Mouse (Mus musculus): ENCODE results near the gene Sult6b2.
A peak's percentile ranks its signal among the peaks of the same experiment; 100 is the strongest.

Sult6b2 gene

GRCm38 (mm10) chr6:142804402-142804801, at the start of gene Sult6b2:
Sult6b2 (minus strand) TSS chr6:142804502.
- no peak for DNase-seq (ENCODE audit: low spot score)

GRCm38 (mm10) chr6:142852419-142853377, 48.4 kb upstream of the Sult6b2 start:
- no peak for DNase-seq (ENCODE audit: low spot score)

GRCm38 (mm10) chr6:142850436-142850835, 46.1 kb upstream of the Sult6b2 start:
- no peak for DNase-seq (ENCODE audit: low spot score)

- DNase-seq (ENCODE audit: low spot score) = no peak
Observed at GRCm38 (mm10) chr6:142849326-142849725, 45.0 kb upstream of the Sult6b2 start.

- DNase-seq (ENCODE audit: low spot score) = no peak
Observed at GRCm38 (mm10) chr6:142847914-142848674, 43.8 kb upstream of the Sult6b2 start.

- DNase-seq (ENCODE audit: low spot score) = no peak
Observed at GRCm38 (mm10) chr6:142846855-142847254, 42.6 kb upstream of the Sult6b2 start.

GRCm38 (mm10) chr6:142845066-142845465, 40.8 kb upstream of the Sult6b2 start:
- no peak for DNase-seq (ENCODE audit: low spot score)

- DNase-seq (ENCODE audit: low spot score) = no peak
Observed at GRCm38 (mm10) chr6:142844061-142844460, 39.8 kb upstream of the Sult6b2 start.

- no peak for DNase-seq (ENCODE audit: low spot score)
Observed at GRCm38 (mm10) chr6:142838501-142838900, 34.2 kb upstream of the Sult6b2 start.

- no peak for DNase-seq (ENCODE audit: low spot score)
Observed at GRCm38 (mm10) chr6:142837326-142837725, 33.0 kb upstream of the Sult6b2 start.

- peak; percentile 58 for DNase-seq (ENCODE audit: low spot score)
Observed at GRCm38 (mm10) chr6:142835726-142836125, 31.4 kb upstream of the Sult6b2 start.

- DNase-seq (ENCODE audit: low spot score) = no peak
Observed at GRCm38 (mm10) chr6:142834911-142835310, 30.6 kb upstream of the Sult6b2 start.

- no peak for DNase-seq (ENCODE audit: low spot score)
Observed at GRCm38 (mm10) chr6:142831706-142832105, 27.4 kb upstream of the Sult6b2 start.

- peak; percentile 28 for DNase-seq (ENCODE audit: low spot score)
Observed at GRCm38 (mm10) chr6:142831243-142831642, 26.9 kb upstream of the Sult6b2 start.

- no peak for DNase-seq (ENCODE audit: low spot score)
Observed at GRCm38 (mm10) chr6:142830221-142830620, 25.9 kb upstream of the Sult6b2 start.

GRCm38 (mm10) chr6:142825449-142825848, 21.1 kb upstream of the Sult6b2 start:
- DNase-seq (ENCODE audit: low spot score) = no peak

- DNase-seq (ENCODE audit: low spot score) = no peak
Observed at GRCm38 (mm10) chr6:142823008-142823787, 18.9 kb upstream of the Sult6b2 start.

GRCm38 (mm10) chr6:142818306-142818705, 14.0 kb upstream of the Sult6b2 start:
- DNase-seq (ENCODE audit: low spot score) = no peak

- DNase-seq (ENCODE audit: low spot score) = no peak
Observed at GRCm38 (mm10) chr6:142815513-142815912, 11.2 kb upstream of the Sult6b2 start.

- peak; percentile 97 for DNase-seq (ENCODE audit: low spot score)
Observed at GRCm38 (mm10) chr6:142814495-142814921, 10.2 kb upstream of the Sult6b2 start.

- DNase-seq (ENCODE audit: low spot score) = no peak
Observed at GRCm38 (mm10) chr6:142814011-142814410, 9.7 kb upstream of the Sult6b2 start.

- DNase-seq (ENCODE audit: low spot score) = peak; percentile 24
Observed at GRCm38 (mm10) chr6:142812969-142813368, 8.7 kb upstream of the Sult6b2 start.

All from embryo, embryonic 10.5 days (tissue).